Mouse (Mus musculus): ENCODE data around the gene Itga3.

Itga3 gene

GRCm38 (mm10) chr11:95069226-95069957 is 7.2 kb downstream of the Itga3 start:
- no peak for DNase-seq

GRCm38 (mm10) chr11:95056768-95057501 is 19.7 kb downstream of the Itga3 start:
- DNase-seq = no peak

- no peak for DNase-seq
Observed at GRCm38 (mm10) chr11:95053062-95053461, 23.5 kb downstream of the Itga3 start.

GRCm38 (mm10) chr11:95046980-95047680 is 29.5 kb downstream of the Itga3 start:
- DNase-seq = no peak

GRCm38 (mm10) chr11:95044185-95044870 is 32.3 kb downstream of the Itga3 start:
- DNase-seq = no peak

GRCm38 (mm10) chr11:95043608-95044007 is 33.0 kb downstream of the Itga3 start:
- no peak for DNase-seq

GRCm38 (mm10) chr11:95043060-95043459 is 33.5 kb downstream of the Itga3 start:
- no peak for DNase-seq

- peak; percentile 81 for DNase-seq
Observed at GRCm38 (mm10) chr11:95042096-95042495, 34.5 kb downstream of the Itga3 start.

- peak; percentile 98 for DNase-seq
Observed at GRCm38 (mm10) chr11:95041139-95041609, 35.4 kb downstream of the Itga3 start, which contains the start of gene Pdk2. Pdk2 (minus strand) TSS chr11:95041354.

GRCm38 (mm10) chr11:95040491-95041138 is 36.0 kb downstream of the Itga3 start:
- peak; percentile 51 for DNase-seq

- DNase-seq = no peak
Observed at GRCm38 (mm10) chr11:95039766-95040165, 36.8 kb downstream of the Itga3 start.

GRCm38 (mm10) chr11:95038818-95039655 is 37.6 kb downstream of the Itga3 start:
- no peak for DNase-seq

- DNase-seq = no peak
Observed at GRCm38 (mm10) chr11:95038156-95038817, 38.3 kb downstream of the Itga3 start.

GRCm38 (mm10) chr11:95037306-95037705 is 39.3 kb downstream of the Itga3 start:
- no peak for DNase-seq

GRCm38 (mm10) chr11:95036521-95036920 is 40.1 kb downstream of the Itga3 start:
- no peak for DNase-seq

GRCm38 (mm10) chr11:95034902-95035301 is 41.7 kb downstream of the Itga3 start:
- peak; percentile 67 for DNase-seq

- no peak for DNase-seq
Observed at GRCm38 (mm10) chr11:95033617-95034016, 43.0 kb downstream of the Itga3 start.

GRCm38 (mm10) chr11:95032945-95033344 is 43.7 kb downstream of the Itga3 start:
- DNase-seq = no peak

- DNase-seq = no peak
Observed at GRCm38 (mm10) chr11:95027850-95028470, 48.6 kb downstream of the Itga3 start.

- no peak for DNase-seq
Observed at GRCm38 (mm10) chr11:95026849-95027248, 49.8 kb downstream of the Itga3 start.

All from layer of hippocampus, adult 9-11 months (tissue).